Mouse (Mus musculus): Measurements from ENCODE around the gene Ctnna3.
"Not testable (repeated sequence)": the region's sequence is repeated elsewhere in the genome, so short reads cannot be mapped to it uniquely, and the experiment has no call there.

The Ctnna3 gene

DNA sequence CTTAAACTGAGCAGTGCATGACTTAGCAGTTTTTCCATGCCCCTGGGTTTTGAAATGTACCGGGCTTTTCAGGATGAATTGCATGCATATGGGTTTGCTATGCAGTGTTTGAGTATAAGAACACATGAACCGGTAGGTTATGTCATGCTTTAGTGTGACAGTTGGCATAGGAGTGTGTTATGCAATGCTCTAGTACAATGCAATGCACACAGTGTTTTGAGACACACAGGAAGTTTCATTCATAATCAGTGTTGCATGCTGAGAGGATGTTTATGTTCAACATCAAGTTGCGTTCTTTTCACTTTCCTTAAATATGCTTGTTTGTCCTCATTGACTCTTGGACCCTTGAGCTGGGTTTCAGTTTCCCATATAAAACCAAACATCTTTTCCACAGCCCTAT lies 758.1 kb downstream of the Ctnna3 start:
- DNase-seq (ENCODE audit: low spot score in 2 of 2) = no peak

DNA sequence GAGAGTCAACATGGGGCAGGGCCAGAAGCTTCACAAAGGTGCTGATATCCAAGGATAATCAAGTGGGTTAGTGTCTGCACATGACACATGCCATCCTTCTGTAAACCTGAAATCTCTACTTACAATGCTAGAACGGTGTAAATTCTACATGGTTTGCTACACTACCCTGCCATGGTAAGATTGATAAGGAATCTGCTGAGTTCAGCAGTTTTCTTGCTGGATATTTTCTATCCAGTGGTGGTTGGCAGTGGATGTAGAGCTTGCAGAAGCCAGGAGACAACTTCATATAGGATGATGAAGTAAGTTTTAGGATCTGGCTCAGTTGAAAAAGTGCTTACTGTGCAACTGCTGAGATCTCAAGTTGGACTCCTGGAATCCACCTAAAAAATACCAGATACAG lies 767.7 kb downstream of the Ctnna3 start:
- DNase-seq (ENCODE audit: low spot score in 2 of 2) = no peak

DNA sequence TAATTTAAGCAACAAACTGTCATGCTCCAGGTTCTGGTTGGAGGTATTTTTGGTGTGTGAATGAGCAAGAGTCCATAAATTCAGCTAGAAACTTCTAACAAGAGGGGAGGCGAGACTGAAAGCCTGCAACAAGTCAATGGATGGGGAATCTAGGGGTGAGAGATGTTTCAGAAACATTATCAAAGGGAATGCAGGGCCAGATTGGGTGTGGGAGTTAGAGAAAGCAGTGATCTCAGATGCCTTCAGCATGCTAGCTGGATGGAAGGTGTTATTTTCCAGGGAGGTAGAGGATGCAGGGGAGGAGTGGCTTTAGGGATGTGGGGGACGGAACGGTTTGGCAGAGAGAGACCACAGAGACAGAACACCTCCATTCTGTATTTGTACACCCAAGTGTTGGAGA lies 785.7 kb downstream of the Ctnna3 start:
- no peak for DNase-seq (ENCODE audit: low spot score in 2 of 2)

DNA sequence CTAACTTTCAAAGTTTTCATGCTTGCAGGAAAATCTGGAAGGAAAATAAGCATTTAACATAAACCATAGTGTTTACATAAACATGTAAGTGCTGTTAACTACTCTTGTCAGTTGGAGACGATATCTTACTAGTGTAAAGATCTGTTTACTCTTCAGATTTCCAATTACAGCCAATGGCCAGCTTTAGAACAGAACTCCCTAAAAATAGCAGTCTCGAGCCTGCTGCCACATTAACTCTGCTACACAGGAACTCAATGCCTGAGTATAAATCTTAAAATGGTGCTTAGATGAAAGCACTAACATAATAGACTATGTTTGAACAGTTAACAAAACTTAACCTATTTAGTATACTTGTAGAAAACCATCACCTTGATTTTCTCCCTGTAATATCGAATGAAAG lies 793.1 kb downstream of the Ctnna3 start:
- no peak for DNase-seq (ENCODE audit: low spot score in 2 of 2)

DNA sequence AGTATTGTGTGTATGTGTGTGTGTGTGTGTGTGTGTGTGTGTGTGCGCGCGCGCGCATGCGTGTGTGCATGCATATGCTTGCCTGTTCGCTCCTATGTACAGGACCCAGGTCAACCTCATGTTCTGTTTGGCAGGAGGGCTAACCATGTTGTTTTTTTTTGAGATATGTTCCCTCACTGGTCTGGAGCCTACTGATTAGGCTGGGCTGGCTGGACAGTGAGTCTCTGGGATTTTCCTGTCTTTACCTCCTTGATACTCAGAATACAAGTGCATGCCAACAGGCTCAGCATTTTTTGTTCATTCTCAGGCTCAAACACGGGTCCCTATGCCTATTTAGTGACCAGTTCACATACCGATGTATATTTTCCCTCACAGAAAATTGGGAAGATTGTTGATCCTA lies 794.1 kb downstream of the Ctnna3 start:
- DNase-seq (ENCODE audit: low spot score in 2 of 2) = no peak

DNA sequence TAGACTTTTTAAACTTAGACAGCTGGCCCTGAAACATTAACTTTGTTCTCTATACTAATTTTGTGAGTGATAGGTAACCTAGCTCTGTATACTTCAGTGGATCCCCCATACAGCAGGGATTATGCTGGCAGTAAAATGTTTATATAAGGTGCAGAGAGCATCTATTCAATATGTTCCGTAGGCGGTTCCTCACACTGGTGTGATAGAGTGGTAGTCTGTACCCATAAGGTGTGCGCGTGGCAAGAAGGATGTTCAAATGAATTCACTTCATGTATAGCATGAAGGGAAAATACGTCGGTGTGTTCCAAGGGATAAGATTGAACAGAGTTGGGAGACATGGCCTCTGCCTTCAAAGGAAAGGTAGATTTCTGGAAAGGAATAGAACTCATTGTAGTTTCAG lies 794.5 kb downstream of the Ctnna3 start:
- DNase-seq (ENCODE audit: low spot score in 2 of 2) = no peak

DNA sequence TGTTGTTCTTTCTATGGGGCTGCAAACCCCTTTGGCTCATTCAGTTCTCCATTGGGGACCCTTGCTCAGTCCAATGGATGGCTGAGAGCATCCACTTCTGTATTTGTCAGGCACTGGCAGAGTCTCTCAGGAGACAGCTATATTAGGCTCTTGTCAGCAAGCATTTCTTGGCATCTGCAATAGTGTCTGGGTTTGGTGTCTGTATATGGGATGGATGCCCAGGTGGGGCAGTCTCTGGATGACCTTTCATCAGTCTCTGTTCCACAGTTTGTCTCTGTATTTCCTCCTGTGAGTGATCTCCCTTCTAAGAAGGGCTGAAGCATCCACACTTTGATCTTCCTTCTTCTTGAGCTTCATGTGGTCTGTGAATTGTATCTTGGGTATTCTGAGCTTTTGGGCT lies 795.9 kb downstream of the Ctnna3 start:
- not testable (repeated sequence) for DNase-seq (ENCODE audit: low spot score in 2 of 2)

DNA sequence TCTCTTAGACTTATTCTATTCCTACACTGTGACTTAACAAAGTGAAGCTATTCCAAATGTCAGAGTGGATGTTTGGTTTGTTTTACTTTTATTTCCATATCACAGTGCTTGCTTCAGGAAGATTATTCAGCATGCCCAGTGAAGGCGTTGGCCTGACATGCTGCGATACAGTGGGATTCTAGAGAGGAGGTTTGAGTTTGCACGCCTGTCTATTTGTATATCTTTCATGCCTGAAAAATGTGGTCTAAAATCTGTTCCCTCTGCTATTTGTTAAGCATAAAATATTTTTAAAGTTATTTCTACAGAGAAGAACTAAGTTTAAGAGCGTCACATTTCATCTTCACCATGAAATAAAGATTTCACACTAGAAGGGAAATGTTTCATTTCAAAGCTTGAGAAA lies 813.5 kb downstream of the Ctnna3 start:
- no peak for DNase-seq (ENCODE audit: low spot score in 2 of 2)

DNA sequence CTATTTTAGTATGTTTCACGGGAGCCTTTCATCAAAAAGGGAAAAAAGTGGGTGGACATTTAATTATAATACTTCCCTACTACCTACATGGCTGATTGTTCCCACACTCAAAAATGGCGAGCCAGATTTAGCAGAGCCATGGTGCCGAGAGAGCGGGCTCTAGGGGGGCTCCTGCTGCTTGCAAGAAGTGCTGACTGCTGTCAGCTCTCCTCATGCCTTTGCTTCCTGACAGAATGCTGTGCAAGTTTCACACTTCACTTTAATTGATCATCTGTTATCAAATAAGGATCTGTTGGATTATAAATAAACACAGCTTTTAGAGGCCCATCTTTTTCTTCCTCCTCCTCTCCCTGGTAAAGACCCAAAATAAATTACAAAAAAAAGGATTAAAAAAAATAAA lies 838.3 kb downstream of the Ctnna3 start:
- no peak for DNase-seq (ENCODE audit: low spot score in 2 of 2)

DNA sequence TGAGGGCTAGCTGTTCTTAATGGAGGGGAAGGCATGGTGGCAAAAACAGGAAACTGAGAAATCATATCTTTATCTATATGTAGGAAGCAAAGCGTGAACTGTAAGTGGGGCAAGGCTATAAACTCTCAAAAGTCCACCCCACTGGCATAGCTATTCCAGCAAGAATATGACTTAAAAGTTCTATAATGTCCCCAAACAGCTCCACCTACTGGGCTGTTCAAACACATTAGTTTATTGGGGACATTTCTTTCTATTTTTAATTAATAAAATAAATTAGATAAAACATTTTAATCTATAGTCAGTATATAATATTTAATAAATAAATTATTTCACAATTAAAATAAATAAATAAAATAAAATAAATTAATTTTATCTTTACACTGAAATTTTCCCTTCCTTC lies 845.2 kb downstream of the Ctnna3 start:
- DNase-seq (ENCODE audit: low spot score in 2 of 2) = no peak

DNA sequence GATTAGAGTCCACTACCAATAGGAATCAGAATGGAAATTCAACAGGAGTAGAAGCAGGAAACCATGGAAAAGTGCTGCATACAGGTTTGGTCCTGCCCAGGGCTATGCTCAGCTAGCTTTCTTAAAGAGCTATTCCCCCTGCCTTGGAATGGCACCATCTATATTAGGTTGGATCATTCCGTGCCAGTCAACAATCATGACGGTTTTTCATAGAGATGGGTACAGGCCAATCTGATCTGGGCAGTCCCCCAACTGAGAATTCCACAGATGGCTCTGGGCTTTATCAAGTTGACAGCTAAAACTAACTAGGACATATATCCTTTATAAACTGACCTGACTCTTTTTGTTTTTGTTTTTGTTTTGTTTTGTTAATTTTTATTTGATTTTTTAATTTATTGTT lies 848.9 kb downstream of the Ctnna3 start:
- DNase-seq (ENCODE audit: low spot score in 2 of 2) = no peak

DNA sequence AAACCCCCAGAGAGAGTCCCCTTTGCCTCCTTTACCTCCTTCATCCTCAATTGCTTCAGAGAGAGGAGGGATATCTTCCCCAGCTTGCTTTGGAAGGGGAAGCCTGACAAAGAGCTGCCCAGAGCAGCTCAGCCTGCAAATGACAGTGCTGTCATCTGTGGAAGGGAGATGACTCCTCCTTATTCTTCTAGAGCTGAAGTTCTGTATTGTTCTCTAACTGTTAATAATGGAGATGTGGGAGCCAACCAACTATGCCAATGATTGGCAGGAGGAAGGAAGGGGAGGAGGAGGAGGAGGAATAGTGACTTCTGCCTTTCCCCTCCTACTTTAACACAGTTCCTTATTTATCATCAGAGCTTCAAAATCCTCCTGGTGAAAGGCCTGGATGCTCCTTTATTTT lies 875.9 kb downstream of the Ctnna3 start:
- DNase-seq (ENCODE audit: low spot score in 2 of 2) = no peak

DNA sequence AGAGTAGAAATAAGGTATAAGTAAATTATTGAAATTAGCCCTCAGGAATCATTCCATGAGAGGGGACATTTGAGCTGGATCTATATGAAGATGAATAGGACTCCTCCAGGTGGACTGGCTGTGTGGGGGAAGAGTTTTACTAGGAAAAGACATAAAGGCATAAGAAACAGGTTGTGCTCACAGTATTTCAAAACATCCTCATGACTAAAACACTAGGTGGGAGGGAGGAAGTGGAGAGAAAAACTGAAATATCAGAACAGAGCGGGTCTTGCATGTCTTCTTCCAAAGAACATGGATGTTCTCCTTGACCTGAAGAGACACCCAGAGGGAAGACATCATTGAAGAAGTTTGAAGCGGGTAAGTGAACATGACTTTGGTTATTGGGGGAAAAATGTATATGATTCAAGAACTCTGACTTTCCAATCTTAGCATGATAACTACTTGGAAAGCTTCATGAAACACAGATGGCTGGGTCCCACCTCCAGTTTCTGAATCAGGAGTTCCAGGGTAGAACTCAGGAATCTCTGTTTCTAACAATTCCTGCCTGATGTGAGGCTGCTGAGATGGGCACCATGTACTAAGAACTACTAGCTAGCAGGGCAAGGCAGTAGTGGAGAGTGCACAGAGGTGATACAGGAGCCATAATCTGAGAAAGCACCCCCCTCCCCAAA lies 881.9 kb downstream of the Ctnna3 start:
- DNase-seq (ENCODE audit: low spot score in 2 of 2) = no peak

DNA sequence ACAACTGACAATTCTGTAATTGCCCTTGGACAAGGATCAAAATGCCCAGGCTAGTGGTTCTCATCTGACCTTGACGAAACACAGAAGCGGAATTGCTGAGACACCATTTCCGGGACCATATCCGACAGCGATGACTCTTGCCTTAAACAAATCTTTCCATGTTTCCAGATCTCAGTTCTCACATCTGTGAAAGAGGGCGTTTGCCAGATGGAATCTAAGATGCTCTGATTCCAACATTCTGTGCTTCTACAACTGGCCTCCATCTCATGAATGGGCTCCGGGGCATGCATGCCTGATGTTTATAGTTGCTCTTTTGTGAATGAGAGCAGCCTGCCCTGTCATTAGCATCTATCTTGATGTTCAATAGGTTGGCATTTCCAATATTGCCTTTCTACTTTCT lies 890.4 kb downstream of the Ctnna3 start:
- no peak for DNase-seq (ENCODE audit: low spot score in 2 of 2)

DNA sequence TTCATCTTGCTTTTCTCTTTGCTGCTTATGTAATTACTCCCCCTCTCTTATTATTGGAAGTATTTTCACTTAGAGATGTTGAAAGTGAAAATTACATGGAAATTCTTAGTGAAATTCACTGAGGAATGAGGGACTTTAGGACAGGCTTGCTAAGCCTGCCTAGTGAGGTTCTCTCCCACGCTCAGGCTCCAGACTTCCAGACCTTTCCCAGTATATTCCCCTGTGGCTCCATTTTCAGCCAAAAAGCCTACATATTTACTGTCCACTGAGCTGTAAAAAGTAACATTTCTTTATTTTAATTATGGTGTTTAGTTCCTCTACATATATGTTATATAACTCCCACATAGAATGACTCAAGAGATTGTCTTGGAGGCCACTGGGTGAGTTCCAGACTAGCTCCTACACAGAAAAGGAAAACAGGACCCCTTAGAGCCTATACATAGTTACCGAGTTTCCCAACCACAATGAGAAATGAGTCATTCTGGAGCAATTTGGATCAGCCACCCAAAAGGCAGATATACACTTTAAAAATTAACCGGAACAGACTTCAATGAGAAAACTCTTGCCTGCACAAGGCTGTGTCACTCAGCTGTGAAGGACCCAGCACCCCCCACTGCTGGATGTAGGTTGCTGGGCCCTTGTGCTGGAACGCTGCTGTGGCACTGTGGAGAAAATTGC lies 912.9 kb downstream of the Ctnna3 start:
- no peak for DNase-seq (ENCODE audit: low spot score in 2 of 2)

DNA sequence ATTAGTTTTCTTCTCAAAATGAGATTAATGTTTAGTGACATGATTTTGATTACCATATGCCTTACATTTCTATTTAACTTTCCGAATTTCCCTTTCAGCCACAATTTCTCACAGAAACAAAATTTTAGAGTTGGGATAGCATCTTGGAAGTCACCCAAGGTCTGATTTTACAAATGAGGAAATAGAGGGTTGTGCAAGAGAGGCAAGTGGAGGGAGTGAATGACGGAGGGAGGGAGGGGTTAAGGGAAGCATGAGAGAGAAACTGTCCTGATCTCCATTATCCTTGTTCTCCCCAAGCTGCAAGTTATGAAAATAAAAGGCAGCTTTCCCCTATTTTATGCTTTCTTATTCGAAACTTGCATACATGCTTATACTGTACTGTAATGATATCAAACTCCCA lies 943.4 kb downstream of the Ctnna3 start:
- DNase-seq (ENCODE audit: low spot score in 2 of 2) = no peak

DNA sequence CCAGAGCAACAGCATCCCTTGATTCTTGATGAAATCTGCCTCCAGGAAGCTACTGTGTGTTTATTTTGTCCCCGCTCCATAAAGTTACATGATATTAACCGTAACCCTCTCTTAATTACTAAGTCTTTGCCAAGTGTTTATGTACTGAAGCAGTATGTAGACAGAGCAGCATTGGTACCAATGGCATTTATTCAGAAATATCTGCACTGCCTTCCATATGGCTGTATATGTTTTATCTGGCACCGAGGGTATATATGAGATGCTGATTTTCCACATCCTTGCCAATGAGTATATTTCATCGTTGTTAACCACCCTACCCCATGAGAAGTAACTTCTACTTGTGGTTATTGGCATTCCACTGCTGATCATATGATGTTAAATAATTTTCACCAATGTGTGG lies 947.9 kb downstream of the Ctnna3 start:
- no peak for DNase-seq (ENCODE audit: low spot score in 2 of 2)

DNA sequence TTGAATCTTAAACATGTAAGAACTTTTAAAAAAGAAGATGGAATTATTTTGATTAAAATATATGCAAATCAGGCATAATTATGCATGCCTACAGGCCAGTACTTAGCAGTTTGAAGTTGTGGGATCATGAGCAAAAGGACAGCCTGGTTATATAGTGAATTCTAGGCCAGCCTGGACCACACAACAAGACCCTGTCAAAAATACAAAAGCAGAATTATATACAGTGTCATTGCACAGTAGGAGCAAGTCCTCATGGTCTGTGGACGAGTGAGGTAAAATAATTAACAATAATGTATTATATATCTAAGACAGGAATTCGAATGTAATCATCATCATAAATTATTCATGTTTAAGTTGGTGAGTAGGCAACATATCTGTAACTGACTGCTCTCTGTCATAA lies 966.7 kb downstream of the Ctnna3 start:
- no peak for DNase-seq (ENCODE audit: low spot score in 2 of 2)

DNA sequence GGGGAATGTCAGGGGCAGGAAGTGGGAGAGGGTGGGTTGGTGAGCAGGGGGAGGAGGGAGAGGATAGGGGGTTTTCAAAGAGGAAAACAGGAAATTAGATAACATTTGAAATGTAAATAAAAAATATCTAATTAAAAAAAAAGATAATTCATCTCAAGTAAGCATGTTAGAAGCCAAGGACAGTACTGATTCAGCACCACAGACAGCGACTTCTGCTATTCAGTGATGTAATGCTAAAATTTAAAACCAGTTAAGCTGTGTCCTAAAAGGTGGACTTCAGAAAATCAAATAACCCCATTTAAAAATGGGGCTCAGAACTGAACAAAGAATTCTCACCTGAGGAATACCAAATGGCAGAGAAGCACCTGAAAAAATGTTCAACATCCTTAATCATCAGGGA lies 988.5 kb downstream of the Ctnna3 start:
- DNase-seq (ENCODE audit: low spot score in 2 of 2) = not testable (repeated sequence)

DNA sequence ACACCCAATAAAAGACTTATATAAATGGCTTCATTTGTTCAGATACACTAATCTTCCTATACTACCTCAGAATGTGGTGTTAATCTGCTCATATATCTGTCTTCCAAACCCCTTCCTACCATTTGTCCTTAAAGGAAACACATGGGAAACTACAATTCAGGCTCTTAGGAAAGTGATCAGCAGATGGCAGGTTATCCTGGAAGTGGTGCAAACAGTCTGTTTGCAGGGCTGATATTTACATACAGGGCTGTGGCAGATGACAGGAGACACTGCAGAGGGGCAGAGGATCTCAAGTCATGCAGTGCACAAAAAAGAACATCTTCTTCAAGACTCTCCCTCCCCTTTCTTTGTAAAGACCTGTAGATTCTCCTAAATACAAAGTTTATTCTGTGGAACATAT lies 1008.8 kb downstream of the Ctnna3 start:
- no peak for DNase-seq (ENCODE audit: low spot score in 2 of 2)

DNA sequence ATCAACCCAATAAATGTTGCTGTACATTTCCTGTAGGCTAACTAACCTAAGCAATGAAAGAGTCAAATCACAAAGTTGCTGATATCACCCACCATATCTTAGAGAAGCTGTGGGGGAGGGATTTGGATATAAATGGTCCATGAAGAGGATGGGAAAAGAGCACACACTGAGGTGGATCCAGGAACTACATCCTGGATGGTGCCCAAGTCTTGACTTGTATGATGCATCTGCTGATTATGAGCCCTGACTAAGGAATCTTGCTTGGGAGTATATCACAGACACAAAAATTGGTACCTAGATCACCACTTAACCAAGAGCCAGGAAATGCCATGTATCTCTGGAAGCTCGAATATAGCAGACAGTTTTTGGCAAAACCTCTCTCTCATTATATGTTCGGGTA lies 1018.7 kb downstream of the Ctnna3 start:
- no peak for DNase-seq (ENCODE audit: low spot score in 2 of 2)

DNA sequence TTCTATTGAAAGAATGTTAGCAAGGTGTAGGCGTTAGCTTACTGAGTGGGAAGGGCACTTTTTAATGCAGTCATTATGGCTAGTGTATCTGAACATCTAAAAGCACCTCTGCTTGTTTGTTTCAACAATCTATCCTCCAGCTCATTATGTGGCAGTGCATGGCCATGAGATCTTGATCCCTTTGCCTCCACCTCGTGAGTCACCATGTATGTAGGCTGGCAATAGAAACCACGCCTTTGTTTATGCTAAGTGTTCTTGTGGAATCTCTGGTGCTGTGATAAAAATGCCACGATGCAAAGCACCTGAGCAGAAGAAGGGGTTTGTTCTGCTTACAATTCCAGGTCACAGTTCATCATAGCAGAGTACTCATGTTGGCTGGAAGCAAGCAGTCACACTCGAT lies 1053.4 kb downstream of the Ctnna3 start:
- DNase-seq (ENCODE audit: low spot score in 2 of 2) = no peak

DNA sequence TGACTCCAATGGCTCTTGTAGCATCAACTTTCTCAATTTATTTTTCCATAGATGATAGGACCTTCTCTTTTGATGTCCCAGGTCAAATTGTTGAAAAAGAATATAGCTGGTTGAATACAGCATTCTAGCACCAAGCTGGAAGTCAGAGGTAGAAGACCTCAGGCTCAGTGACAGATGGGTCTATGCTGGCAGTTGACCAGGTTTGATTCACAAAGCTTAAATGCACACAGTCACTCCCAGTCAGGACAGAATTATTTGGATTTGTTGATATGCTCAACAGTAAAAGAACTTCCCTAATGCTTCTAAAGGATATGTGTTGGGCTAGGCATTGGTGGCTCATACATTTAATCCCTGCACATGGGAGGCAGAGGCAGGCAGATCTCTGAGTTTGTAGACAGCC lies 1059.6 kb downstream of the Ctnna3 start:
- DNase-seq (ENCODE audit: low spot score in 2 of 2) = no peak

DNA sequence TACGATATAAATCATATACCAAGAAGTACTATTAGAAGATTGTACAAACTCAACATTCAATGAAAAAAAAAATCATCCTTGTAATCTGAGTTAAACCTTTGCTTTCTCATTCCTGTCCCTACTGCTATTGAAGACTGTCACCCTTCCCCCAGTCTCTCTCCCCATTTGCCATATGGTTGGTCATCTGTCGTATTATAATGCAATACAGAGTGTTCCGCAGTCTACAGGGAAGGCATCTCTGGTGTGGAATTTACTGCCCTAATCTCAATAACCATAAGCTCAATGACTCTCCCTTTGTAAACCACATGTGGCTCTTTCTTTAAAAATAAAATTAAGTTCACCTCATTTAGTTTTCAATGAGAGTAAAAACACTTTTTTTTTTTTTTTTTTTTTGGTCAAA lies 1113.7 kb downstream of the Ctnna3 start:
- no peak for DNase-seq (ENCODE audit: low spot score in 2 of 2)

All from natural killer cell, adult 2 months (primary cell).